Mouse (Mus musculus): ENCODE data around the gene Jmjd8.

Jmjd8 gene

GRCm38 (mm10) chr17:25879750-25880149 lies 51.1 kb downstream of the Jmjd8 start:
- no peak for DNase-seq

DNA sequence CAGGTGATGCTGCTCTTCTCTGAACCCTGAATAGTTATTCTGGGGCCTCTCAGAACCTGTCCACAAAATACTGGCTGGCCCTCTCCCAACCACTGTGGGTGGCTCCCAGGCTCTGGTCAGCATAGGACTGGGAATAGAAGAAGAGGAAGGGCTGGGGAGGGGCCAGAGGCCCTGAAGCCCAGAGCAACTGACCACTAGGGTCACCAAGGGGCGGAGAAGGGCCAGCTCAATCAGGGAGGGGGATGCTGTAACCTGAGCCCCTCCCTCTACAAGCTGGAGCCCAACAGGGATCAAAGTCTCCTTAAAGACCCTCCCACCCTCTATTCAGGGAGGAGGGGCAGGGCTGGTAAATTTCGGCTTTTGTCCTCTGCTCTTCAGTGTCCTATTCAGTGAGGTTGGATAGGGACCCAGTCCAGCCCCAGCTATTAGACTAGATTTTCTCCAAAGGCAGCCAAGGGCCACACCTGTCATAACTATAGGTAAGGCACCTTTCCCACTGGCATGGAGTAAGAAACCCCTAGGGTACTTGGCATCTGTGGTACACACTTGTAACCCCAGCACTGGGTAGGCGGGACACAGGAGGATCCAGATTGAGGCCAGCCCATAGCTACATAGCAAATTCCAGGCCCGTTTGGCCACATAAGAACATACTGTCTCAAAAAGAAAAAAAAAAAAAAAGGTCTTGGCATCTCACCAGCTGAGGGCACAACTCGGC lies 51.7 kb downstream of the Jmjd8 start, which contains the start of gene Wfikkn1:
Wfikkn1 (minus strand) TSS at position 663 of the 715 bp plus-strand sequence.
- no peak for DNase-seq

DNA sequence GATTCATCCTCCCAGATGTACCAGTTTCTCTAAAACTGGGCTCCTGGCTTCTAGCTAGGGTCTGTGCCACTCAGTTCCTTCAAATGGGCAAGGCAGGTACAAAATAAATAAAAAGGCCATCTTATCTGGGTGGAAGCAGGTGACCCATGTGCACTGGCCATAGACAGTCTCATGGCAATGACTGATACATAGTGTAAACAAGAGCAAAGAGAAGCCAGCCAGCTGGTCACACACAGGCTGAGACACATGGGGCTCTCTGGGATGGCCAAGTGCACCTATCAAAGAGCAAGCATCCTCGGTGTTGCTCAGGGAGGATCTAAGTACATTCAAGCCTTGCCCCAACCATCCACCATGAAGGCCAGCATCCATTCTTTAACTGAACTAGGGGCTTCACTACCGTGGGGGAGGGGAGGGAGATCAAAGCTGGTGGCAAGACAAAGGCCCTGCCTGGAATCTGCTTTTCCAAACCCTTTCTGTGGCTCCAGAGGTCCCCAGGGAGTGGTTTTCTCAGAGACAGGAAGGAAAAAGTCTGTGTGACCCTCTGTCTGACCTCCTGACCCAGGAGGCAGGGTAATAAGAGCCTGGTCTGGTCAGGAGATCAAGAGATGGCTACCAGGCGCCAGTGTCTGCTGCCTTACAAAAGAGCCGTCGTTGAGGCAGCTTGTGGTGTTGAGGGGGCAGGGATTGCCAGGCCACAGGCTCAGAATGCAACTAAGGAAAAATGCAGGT lies 52.4 kb downstream of the Jmjd8 start:
- DNase-seq = no peak
